Mouse (Mus musculus) erythroblast, embryonic 14.5 days (primary cell): ENCODE data around the gene Prss46. TPM values are rescaled to one million over a fixed set of nuclear protein-coding genes. Genes with fewer than 3 reads are reported as not detected.

Experiments used
- H3K27me3 ChIP-seq: 2 replicates; pipeline ENCODE4 v1.6.1; 2012; ENCODE audit warnings: inconsistent platforms; ENCODE audit not compliant: control insufficient read depth
- H3K36me3 ChIP-seq: 2 replicates; pipeline ENCODE4 v1.6.1; 2012; ENCODE audit warnings: mild to moderate bottlenecking, inconsistent platforms; ENCODE audit not compliant: control insufficient read depth
- H3K4me1 ChIP-seq: 2 replicates; pipeline ENCODE4 v1.6.1; 2012; ENCODE audit warnings: inconsistent platforms; ENCODE audit not compliant: control insufficient read depth
- H3K4me3 ChIP-seq: replicated peaks from 2 replicates; pipeline ENCODE3; 2012; ENCODE audit warnings: moderate library complexity, mild to moderate bottlenecking, inconsistent platforms
- H3K9me3 ChIP-seq: 2 replicates; pipeline ENCODE4 v1.6.1; 2012; ENCODE audit warnings: low read length, inconsistent platforms, mixed read lengths; ENCODE audit not compliant: control insufficient read depth
- GATA1 ChIP-seq: IDR thresholded peaks from 2 replicates; pipeline ENCODE4 v1.6.1; 2012; ENCODE audit warnings: low read length, inconsistent platforms, mixed read lengths
- TAL1 ChIP-seq: IDR thresholded peaks from 3 replicates; pipeline ENCODE4 v1.6.1; 2012; ENCODE audit warnings: low read length, inconsistent platforms, mixed read lengths
- polyA plus RNA-seq: library from polyadenylated mRNA; stranded (reverse); fragments of >175 nt; gene quantifications from 2 replicates; pipeline ENCODE4 v1.2.3, GENCODE M21; 2012

Gene Prss46
- polyA plus RNA-seq, 1 experiment, result not detected

- H3K9me3 ChIP-seq, result no peaks in the 10 kb centered on the region
- 0 out of 2 replicates have a peak, but pooled peaks cover 2% of the 10 kb centered on the region for H3K27me3 ChIP-seq
- H3K4me3 ChIP-seq, result no peak overlapping the region
- TF ChIP-seq TAL1 (no peak), GATA1 (no peak)
- H3K4me1 ChIP-seq, result no peaks in the 10 kb centered on the region
- no peaks in the 10 kb centered on the region for H3K36me3 ChIP-seq
Measured at GRCm38 (mm10) chr9:110825426-110825825, 18.9 kb upstream of the Prss46 start.

- Histone ChIP-seq H3K27me3 (0 out of 2 replicates have a peak, but pooled peaks cover 2% of the 10 kb centered on the region), H3K9me3 (no peaks in the 10 kb centered on the region)
- TF ChIP-seq GATA1, result no peak
- no peak for TF ChIP-seq TAL1
Measured at GRCm38 (mm10) chr9:110825832-110826231, 18.5 kb upstream of the Prss46 start.

GRCm38 (mm10) chr9:110826390-110826789 lies 17.9 kb upstream of the Prss46 start, which contains the start of gene Prss43:
Gene Prss43, plus strand, starts transcription at chr9:110826690.
- H3K4me1 ChIP-seq, result no peaks in the 10 kb centered on the region
- TF ChIP-seq TAL1, result no peak
- no peak for TF ChIP-seq GATA1

More at GRCm38 (mm10) chr9:110825832-110826231, 18.5 kb upstream of the Prss46 start:
- H3K4me1 ChIP-seq, result no peaks in the 10 kb centered on the region
- H3K36me3 ChIP-seq, result no peaks in the 10 kb centered on the region
- no peak overlapping the region for H3K4me3 ChIP-seq

GRCm38 (mm10) chr9:110833021-110833420 lies 11.3 kb upstream of the Prss46 start:
- Histone ChIP-seq H3K4me1 (no peaks in the 10 kb centered on the region), H3K36me3 (no peaks in the 10 kb centered on the region), H3K9me3 (no peaks in the 10 kb centered on the region), H3K27me3 (no peaks in the 10 kb centered on the region), H3K4me3 (no peak overlapping the region)
- TF ChIP-seq TAL1, result no peak
- TF ChIP-seq GATA1, result no peak

More at GRCm38 (mm10) chr9:110826390-110826789, 17.9 kb upstream of the Prss46 start, which contains the start of gene Prss43:
- no peak within 1 kb of the TSS for H3K4me3 ChIP-seq
- H3K9me3 ChIP-seq, result no peaks in the 10 kb centered on the region
- 0 out of 2 replicates have a peak, but pooled peaks cover 2% of the 10 kb centered on the region for H3K27me3 ChIP-seq
- H3K36me3 ChIP-seq, result no peaks in the 10 kb centered on the region

- Histone ChIP-seq H3K27me3 (no peaks in the 10 kb centered on the region), H3K4me1 (no peaks in the 10 kb centered on the region), H3K36me3 (no peaks in the 10 kb centered on the region), H3K9me3 (no peaks in the 10 kb centered on the region), H3K4me3 (no peak within 1 kb of the TSS)
- TF ChIP-seq GATA1, result no peak
- TF ChIP-seq TAL1, result no peak
Measured at GRCm38 (mm10) chr9:110834411-110834810, 9.9 kb upstream of the Prss46 start, which contains the start of gene Prss45. Gene Prss45, plus strand, starts transcription at chr9:110834588.

- H3K9me3 ChIP-seq, result no peaks in the 10 kb centered on the region
- no peaks in the 10 kb centered on the region for H3K27me3 ChIP-seq
- H3K36me3 ChIP-seq, result no peaks in the 10 kb centered on the region
Measured at GRCm38 (mm10) chr9:110834961-110835360, 9.3 kb upstream of the Prss46 start.

GRCm38 (mm10) chr9:110836112-110836511 lies 8.2 kb upstream of the Prss46 start:
- no peak for TF ChIP-seq GATA1
- no peak for TF ChIP-seq TAL1
- no peak overlapping the region for H3K4me3 ChIP-seq
- no peaks in the 10 kb centered on the region for H3K9me3 ChIP-seq
- H3K27me3 ChIP-seq, result no peaks in the 10 kb centered on the region
- H3K4me1 ChIP-seq, result no peaks in the 10 kb centered on the region
- H3K36me3 ChIP-seq, result no peaks in the 10 kb centered on the region

More at GRCm38 (mm10) chr9:110834961-110835360, 9.3 kb upstream of the Prss46 start:
- TF ChIP-seq GATA1, result no peak
- no peak; the same call in 2 of the 3 replicates for TF ChIP-seq TAL1
- no peak overlapping the region for H3K4me3 ChIP-seq
- H3K4me1 ChIP-seq, result no peaks in the 10 kb centered on the region

- H3K4me1 ChIP-seq, result no peaks in the 10 kb centered on the region
- H3K4me3 ChIP-seq, result no peak overlapping the region
- TF ChIP-seq GATA1 (no peak), TAL1 (no peak)
- no peaks in the 10 kb centered on the region for H3K36me3 ChIP-seq
- H3K9me3 ChIP-seq, result no peaks in the 10 kb centered on the region
- H3K27me3 ChIP-seq, result no peaks in the 10 kb centered on the region
Measured at GRCm38 (mm10) chr9:110840905-110841304, 3.4 kb upstream of the Prss46 start.

GRCm38 (mm10) chr9:110841438-110841837 lies 2.9 kb upstream of the Prss46 start:
- H3K4me3 ChIP-seq, result no peak overlapping the region
- H3K9me3 ChIP-seq, result no peaks in the 10 kb centered on the region
- no peaks in the 10 kb centered on the region for H3K36me3 ChIP-seq
- no peaks in the 10 kb centered on the region for H3K4me1 ChIP-seq
- H3K27me3 ChIP-seq, result no peaks in the 10 kb centered on the region
- TF ChIP-seq TAL1, result no peak
- no peak for TF ChIP-seq GATA1

- H3K36me3 ChIP-seq, result no peaks in the 10 kb centered on the region
Measured at GRCm38 (mm10) chr9:110849162-110849561, 4.9 kb downstream of the Prss46 start.

More at GRCm38 (mm10) chr9:110849162-110849561, 4.9 kb downstream of the Prss46 start:
- TF ChIP-seq GATA1, result no peak
- no peak for TF ChIP-seq TAL1
- Histone ChIP-seq H3K27me3 (no peaks in the 10 kb centered on the region), H3K9me3 (no peaks in the 10 kb centered on the region), H3K4me3 (no peak overlapping the region), H3K4me1 (no peaks in the 10 kb centered on the region)
